Mouse (Mus musculus) ovary, adult 10 weeks (tissue): ENCODE results near the gene Golt1a. TPM values are rescaled to one million over a fixed set of nuclear protein-coding genes. Genes with fewer than 3 reads are reported as not detected.

Experiments
- polyA plus RNA-seq: library from polyadenylated mRNA; stranded (reverse); fragments of 350-450 nt; fragmentation: Illumina TruSeq; extraction: RNeasy Lipid Tissue Mini Kit (QIAGEN cat#74804); gene quantifications from one replicate; pipeline ENCODE4 v1.2.3, GENCODE M21; 2014

Gene Golt1a
- polyA plus RNA-seq = not detected

GRCm38 (mm10) chr1:133309652-133310267 is at the start of gene Golt1a:
Gene Golt1a (plus strand): TSS chr1:133309800.

DNA sequence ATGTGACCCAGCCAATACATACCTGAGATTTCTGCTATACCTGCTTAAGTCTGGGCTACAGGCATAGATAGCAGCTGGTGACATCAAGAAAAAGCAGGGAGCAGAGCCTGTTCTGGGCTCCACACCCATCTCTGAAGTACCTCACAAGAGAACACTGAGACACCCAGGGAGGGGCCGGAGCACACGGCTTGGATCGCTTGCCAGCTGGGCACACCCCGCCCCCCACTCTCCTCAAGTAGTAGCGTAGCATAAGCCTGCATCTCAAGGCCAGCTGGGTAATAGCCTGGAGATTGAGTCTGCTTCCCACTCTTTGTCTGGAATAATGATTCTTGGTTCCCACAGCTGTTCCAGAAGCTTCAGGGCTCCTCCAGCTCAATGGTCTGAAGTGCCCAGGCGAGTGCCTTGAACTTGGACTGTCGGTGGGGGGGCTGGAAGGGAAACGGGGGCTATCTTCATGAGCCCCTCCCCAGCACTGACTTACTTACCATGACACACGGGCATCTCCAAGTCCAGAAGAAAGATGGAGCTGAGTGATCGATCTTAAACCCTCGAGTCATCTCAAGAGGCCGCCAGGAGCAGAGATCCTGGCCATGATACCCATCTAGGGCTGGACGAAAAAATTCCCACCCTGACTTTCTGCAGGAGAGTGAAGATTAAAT is 11.8 kb downstream of the Golt1a start, which contains the start of gene Kiss1:
Kiss1 (plus strand) TSS at position 609 of the 659 bp plus-strand sequence.

DNA sequence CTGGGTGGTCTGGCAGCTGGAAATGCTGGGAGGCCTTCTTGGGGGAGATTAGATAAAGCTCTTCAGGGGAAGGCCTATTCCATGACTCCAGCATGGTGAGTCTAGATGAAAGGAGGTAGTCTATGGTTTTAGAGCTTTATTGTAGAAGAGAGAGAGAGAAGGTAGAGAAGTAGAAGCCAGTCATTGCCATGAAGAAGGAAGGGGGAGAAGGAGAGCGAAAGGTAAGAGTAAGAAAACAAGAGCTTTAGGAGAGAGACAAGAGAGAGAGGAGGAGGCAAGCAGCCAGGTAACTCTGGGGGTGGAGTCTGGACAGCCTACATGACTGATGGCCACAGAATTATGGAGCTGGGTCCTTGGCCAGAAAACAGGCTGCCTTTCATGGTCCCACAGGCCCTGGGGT is 40.6 kb downstream of the Golt1a start, which contains the start of gene Ren1:
Ren1 (plus strand) TSS at position 301 of the 400 bp plus-strand sequence.

DNA sequence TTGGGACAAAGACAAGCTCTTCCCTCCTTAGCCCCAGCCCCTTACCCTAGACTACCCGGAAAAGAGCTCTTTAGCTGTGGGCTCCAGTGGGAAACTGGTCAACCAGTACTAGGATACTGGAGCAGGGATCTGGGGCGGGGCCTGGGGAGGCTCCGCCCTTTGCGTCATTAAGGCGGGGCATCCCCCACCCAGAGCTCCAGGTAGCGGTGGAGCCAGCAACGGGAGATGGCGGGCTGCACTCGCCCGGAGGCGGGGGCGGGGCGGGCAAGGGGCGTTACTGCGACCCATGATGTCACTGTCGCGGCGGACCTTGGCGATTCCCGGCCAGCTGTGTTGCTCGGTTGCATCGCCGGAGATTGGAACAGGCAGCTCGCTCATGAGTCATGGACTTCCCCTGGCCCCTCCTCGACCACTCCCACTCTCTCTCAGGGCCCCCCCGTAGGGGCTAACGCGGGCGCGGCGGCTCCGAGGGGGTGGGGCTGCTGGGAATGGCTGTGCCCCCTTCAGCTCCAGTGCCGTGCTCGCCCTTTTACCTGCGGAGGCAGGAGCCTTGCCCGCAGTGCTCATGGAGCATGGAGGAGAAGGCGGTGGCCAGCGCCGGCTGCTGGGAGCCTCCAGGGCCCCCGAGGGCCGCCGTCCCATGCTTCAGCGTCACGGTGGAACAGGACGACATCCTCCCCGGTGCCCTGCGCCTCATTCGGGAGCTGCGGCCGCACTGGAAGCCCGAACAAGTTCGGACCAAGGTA is 53.8 kb downstream of the Golt1a start, which contains the start of gene Etnk2:
Etnk2 (plus strand) TSS at position 297 of the 746 bp plus-strand sequence.

Other genes with a start within 250 kb of the Golt1a start
- 95.0 TPM for gene Ppp1r15b, start 178.7 kb upstream of the Golt1a start, polyA plus RNA-seq
- gene Plekha6, start 145.6 kb upstream of the Golt1a start, polyA plus RNA-seq = 4.8 TPM
- gene Kiss1, start 12.1 kb downstream of the Golt1a start, polyA plus RNA-seq = not detected
- not detected for gene Ren1, start 40.7 kb downstream of the Golt1a start, polyA plus RNA-seq
- 17.6 TPM for gene Etnk2, start 53.8 kb downstream of the Golt1a start, polyA plus RNA-seq
- 1.4 TPM for gene Sox13, start 114.6 kb downstream of the Golt1a start, polyA plus RNA-seq